Mouse (Mus musculus) WW6 (cell line): Measurements from ENCODE around the gene Gm5938.

ENCODE experiments used
- DNase-seq: peaks from one replicate; pipeline ENCODE4 v3.0.0-alpha.2; 2013; ENCODE audit warnings: low read depth, low spot score

The Gm5938 gene

DNA sequence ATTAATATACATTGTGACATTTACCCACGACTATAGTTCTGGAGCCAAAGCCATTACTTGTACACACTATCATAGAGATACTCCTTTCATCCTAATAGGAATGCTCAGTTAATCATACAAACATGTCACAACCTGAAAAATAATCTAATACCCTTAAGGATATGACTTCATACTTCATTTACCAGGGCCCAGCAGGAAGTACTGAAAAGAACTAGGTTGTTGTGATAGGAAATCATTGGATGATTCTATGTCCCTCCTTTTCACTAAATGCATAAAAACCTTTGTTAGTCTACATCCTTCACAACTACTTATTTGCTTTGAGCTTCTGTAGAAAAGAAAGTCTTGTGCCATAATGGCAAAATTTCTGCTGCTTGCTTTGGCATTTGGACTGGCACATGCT is at the start of gene Gm5938:
Gm5938 (plus strand) TSS at position 301 of the 400 bp plus-strand sequence.
- no peak for DNase-seq

GRCm38 (mm10) chrX:78091274-78091673 is 34.0 kb upstream of the Gm5938 start, which contains the start of gene Obp1a:
Gene Obp1a (minus strand): TSS chrX:78091374.
- no peak for DNase-seq
